Mouse (Mus musculus) liver, embryonic 11.5 days (tissue): ENCODE data around the gene Hist1h2ab. TPM values are rescaled to one million over a fixed set of nuclear protein-coding genes. Genes with fewer than 3 reads are reported as not detected.

Experiments used
- ATAC-seq: fragments of 200-750 bp; cut with Nextera tagmentation; replicated peaks from 2 replicates; pipeline ENCODE4 v1.8.0; 2017; ENCODE audit warnings: moderate number of reproducible peaks, mild to moderate bottlenecking, moderate TSS enrichment, moderate library complexity; ENCODE audit not compliant: low FRiP score
- DNase-seq: peaks from one replicate; pipeline ENCODE4 v3.0.0-alpha.2; 2017; ENCODE audit warnings: low spot score
- H3K27ac ChIP-seq: fragments of 300-500 bp; sonication (generic); 2 replicates; pipeline ENCODE4 v1.5.1; 2014; ENCODE audit warnings: mild to moderate bottlenecking, low read depth, low read length, control low read depth
- H3K27me3 ChIP-seq: fragments of 300-500 bp; sonication (generic); replicated peaks from 2 replicates; pipeline ENCODE4 v1.6.1; 2014; ENCODE audit warnings: low read length, mixed read lengths; ENCODE audit not compliant: control insufficient read depth, insufficient read depth
- H3K36me3 ChIP-seq: fragments of 300-500 bp; sonication (generic); 2 replicates; pipeline ENCODE4 v1.6.1; 2014; ENCODE audit warnings: mild to moderate bottlenecking, low read length, moderate library complexity, mixed read lengths; ENCODE audit not compliant: control insufficient read depth, insufficient read depth
- H3K4me1 ChIP-seq: fragments of 300-500 bp; sonication (generic); replicated peaks from 2 replicates; pipeline ENCODE4 v1.6.1; 2014; ENCODE audit warnings: low read length, mixed read lengths; ENCODE audit not compliant: control insufficient read depth, insufficient read depth
- H3K4me2 ChIP-seq: fragments of 300-500 bp; sonication (generic); 2 replicates; pipeline ENCODE4 v1.6.1; 2014; ENCODE audit warnings: mild to moderate bottlenecking, control low read depth, moderate library complexity
- H3K4me3 ChIP-seq: fragments of 300-500 bp; sonication (generic); 2 replicates; pipeline ENCODE4 v1.5.1; 2014; ENCODE audit warnings: low read depth, low read length, control low read depth
- H3K9ac ChIP-seq: fragments of 300-500 bp; sonication (generic); 2 replicates; pipeline ENCODE4 v1.6.1; 2014; ENCODE audit warnings: low read depth, low read length, control low read depth
- H3K9me3 ChIP-seq: fragments of 300-500 bp; sonication (generic); 2 replicates; pipeline ENCODE4 v1.6.1; 2016; ENCODE audit warnings: low read length, inconsistent platforms, mixed read lengths; ENCODE audit not compliant: control insufficient read depth
- WGBS: fragments of 180-500 bp; shearing (Covaris S2); extraction: QIAGEN DNeasy Blood & Tissue Kit; methylation state at CpG from one replicate; pipeline ENCODE4 v1.1.7; 2014; 5-methylcytosine and 5-hydroxymethylcytosine counted together
- polyA plus RNA-seq: library from polyadenylated mRNA; unstranded; fragments of >200 nt; fragmentation: Nextera tagmentation; extraction: Ambion mirVana; gene quantifications from 2 replicates; pipeline ENCODE4 v1.2.1, GENCODE M21; 2014

Hist1h2ab gene
- polyA plus RNA-seq, 1 experiment from 2014 or later = 42.1 TPM

DNA sequence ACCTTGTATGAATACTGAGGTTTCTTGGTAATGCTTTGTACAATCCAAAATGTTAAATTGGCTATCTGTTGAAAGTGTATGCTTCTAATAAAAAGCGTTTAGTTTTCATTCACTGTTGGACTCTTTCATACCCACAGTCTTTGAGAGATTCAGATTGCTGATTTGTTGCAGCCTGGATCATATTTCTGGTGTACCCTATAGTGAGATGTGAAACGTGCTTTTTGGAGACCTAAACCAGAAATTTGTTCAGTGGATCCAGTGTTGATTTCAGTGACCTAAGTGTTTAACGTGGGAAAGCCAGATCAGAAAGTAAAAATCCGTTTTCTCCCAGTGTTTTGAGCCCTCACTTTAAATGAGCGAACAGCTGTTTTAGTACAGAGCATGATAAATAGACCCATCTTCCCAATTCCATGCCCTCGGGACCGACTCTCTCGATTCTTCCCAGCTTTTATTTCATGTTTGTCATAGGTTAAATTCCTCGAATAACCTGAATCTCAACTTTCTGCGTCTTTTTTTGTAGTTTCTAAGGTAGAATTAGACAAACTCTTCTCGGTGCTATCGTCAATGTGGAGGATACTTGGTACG, 10.6 kb upstream of the Hist1h2ab start:
- H3K27me3 ChIP-seq = no peaks in the 10 kb centered on the region
- H3K4me3 ChIP-seq = peak overlapping the region; percentile 52
- no peaks in the 10 kb centered on the region for H3K36me3 ChIP-seq
- no peaks in the 10 kb centered on the region for H3K9me3 ChIP-seq
- peak overlapping the region; percentile 91 for H3K4me2 ChIP-seq
- H3K9ac ChIP-seq = peak overlapping the region; percentile 83
- DNase-seq (no peak), ATAC-seq (no peak)
- 23% methylated on average over 13 of the region's 13 CpGs for WGBS
- peaks cover 7% of the 10 kb centered on the region for H3K4me1 ChIP-seq
- H3K27ac ChIP-seq = peak overlapping the region; percentile 100

GRCm38 (mm10) chr13:23740910-23741309, 10.0 kb upstream of the Hist1h2ab start:
- H3K27me3 ChIP-seq = no peaks in the 10 kb centered on the region
- peak overlapping the region; percentile 100 for H3K27ac ChIP-seq
- peak overlapping the region; percentile 52 for H3K4me3 ChIP-seq
- peak overlapping the region; percentile 83; the same call in 1 of the 2 replicates for H3K9ac ChIP-seq
- peaks cover 7% of the 10 kb centered on the region for H3K4me1 ChIP-seq
- WGBS = 32% methylated on average over 5 of the region's 5 CpGs
- no peaks in the 10 kb centered on the region for H3K36me3 ChIP-seq
- peak overlapping the region; percentile 91 for H3K4me2 ChIP-seq
- ATAC-seq = no peak
- no peak for DNase-seq
- no peaks in the 10 kb centered on the region for H3K9me3 ChIP-seq

- H3K4me1 ChIP-seq = peaks cover 7% of the 10 kb centered on the region
- no peak for DNase-seq
- no peaks in the 10 kb centered on the region for H3K36me3 ChIP-seq
- peak overlapping the region; percentile 42 for H3K4me2 ChIP-seq
- no peaks in the 10 kb centered on the region for H3K27me3 ChIP-seq
- H3K9me3 ChIP-seq = no peaks in the 10 kb centered on the region
- H3K27ac ChIP-seq = peak overlapping the region; percentile 74
- no peak for ATAC-seq
- no peak overlapping the region for H3K4me3 ChIP-seq
- H3K9ac ChIP-seq = peak overlapping the region; percentile 53; the same call in 1 of the 2 replicates
These were observed 8.9 kb upstream of the Hist1h2ab start for GRCm38 (mm10) chr13:23742007-23742406.

- Histone ChIP-seq H3K4me1 (peaks cover 12% of the 10 kb centered on the region), H3K4me2 (peak overlapping the region; percentile 34; the same call in 1 of the 2 replicates), H3K9ac (peak overlapping the region; percentile 58), H3K9me3 (no peaks in the 10 kb centered on the region), H3K27me3 (no peaks in the 10 kb centered on the region), H3K4me3 (no peak overlapping the region), H3K36me3 (no peaks in the 10 kb centered on the region), H3K27ac (peak overlapping the region; percentile 79)
- 90% methylated on average over 5 of the region's 5 CpGs for WGBS
- DNase-seq = no peak
- no peak for ATAC-seq
These were observed 7.7 kb upstream of the Hist1h2ab start for GRCm38 (mm10) chr13:23743215-23743614.

DNA sequence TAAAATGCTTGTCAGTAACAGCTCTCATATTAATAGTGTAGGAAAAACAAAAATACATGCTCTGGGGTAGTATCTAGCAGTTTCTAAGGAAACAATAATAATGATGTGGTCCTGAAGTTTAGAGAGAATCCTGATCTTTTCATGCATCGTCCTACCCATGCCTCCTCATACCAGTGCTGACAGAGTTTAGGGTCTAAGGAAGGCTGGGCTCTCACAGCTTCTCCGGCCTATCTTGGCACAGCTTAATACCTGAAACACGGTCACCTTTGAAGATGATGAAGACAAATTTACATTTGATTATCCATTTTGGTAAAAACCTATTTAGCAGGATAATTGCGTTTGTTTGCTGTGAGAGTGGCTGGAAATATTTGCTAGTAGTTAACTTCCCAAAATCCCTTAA, 7.0 kb upstream of the Hist1h2ab start:
- H3K9ac ChIP-seq = peak overlapping the region; percentile 77
- H3K4me1 ChIP-seq = peaks cover 18% of the 10 kb centered on the region
- ATAC-seq (no peak), DNase-seq (no peak)
- no peaks in the 10 kb centered on the region for H3K9me3 ChIP-seq
- H3K27me3 ChIP-seq = no peaks in the 10 kb centered on the region
- H3K4me3 ChIP-seq = peak overlapping the region; percentile 46
- 43% methylated on average over 4 of the region's 4 CpGs for WGBS
- no peaks in the 10 kb centered on the region for H3K36me3 ChIP-seq
- peak overlapping the region; percentile 60 for H3K4me2 ChIP-seq
- peak overlapping the region; percentile 100 for H3K27ac ChIP-seq

- H3K4me1 ChIP-seq = peaks cover 18% of the 10 kb centered on the region
- peak overlapping the region; percentile 77 for H3K9ac ChIP-seq
- H3K27ac ChIP-seq = peak overlapping the region; percentile 100
- no peak for DNase-seq
- no peaks in the 10 kb centered on the region for H3K36me3 ChIP-seq
- H3K27me3 ChIP-seq = no peaks in the 10 kb centered on the region
- peak overlapping the region; percentile 60 for H3K4me2 ChIP-seq
- WGBS = 3% methylated on average over 13 of the region's 36 CpGs
- ATAC-seq = no peak
- H3K4me3 ChIP-seq = peak overlapping the region; percentile 46
- no peaks in the 10 kb centered on the region for H3K9me3 ChIP-seq
These were observed 6.2 kb upstream of the Hist1h2ab start for GRCm38 (mm10) chr13:23744421-23745380.

DNA sequence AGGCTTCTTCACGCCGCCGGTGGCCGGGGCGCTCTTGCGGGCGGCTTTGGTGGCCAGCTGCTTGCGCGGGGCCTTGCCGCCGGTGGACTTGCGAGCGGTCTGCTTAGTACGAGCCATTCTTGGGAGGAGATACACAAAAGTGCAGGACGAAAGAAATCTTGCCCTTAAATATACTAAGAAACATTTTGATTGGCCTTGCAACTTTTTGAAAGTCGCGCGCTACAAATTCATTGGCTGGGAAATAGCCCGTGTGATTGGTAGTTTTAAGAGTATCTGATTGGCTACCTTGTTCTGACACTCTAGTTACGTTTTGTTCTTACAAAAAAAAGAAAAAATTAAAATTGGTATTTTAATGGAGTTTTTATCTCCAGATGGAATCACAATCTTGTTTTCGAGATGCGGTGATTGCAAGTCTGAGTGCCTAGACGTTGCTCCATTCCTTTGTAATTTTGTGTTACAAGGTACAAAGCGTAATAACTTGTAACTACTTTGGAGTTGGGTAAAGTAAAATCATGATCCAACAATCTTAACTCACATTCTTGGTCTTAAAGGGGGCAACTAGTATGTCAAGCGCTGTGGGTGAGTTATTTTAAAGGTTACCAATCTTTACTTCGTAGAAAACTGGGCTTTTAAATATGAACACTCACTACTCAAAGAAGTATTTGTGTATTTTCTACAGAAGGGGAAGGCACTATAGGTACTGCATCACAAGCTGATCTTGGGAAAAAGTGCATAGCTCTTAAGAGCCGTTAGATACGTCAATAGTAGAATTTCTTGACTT, 5.4 kb upstream of the Hist1h2ab start, which contains the start of gene Hist1h3c:
TSS of gene Hist1h3c (minus strand) at position 222 of the 781 bp plus-strand sequence.
- H3K4me1 ChIP-seq = peaks cover 18% of the 10 kb centered on the region

More for the DNA sequence above, 5.4 kb upstream of the Hist1h2ab start, which contains the start of gene Hist1h3c:
- DNase-seq (peak; percentile 77), ATAC-seq (peak; percentile 64)
- H3K9ac ChIP-seq = peak within 1 kb of the TSS; percentile 88
- no peaks in the 10 kb centered on the region for H3K9me3 ChIP-seq
- H3K36me3 ChIP-seq = no peaks in the 10 kb centered on the region
- 1% methylated on average over 28 of the region's 28 CpGs for whole genome bisulfite sequencing
- H3K4me3 ChIP-seq = peak within 1 kb of the TSS; percentile 47
- H3K27ac ChIP-seq = peak within 1 kb of the TSS; percentile 100
- H3K4me2 ChIP-seq = peak within 1 kb of the TSS; percentile 60
- no peaks in the 10 kb centered on the region for H3K27me3 ChIP-seq
